Mouse (Mus musculus) liver, postnatal 0 days (tissue): Measurements from ENCODE around the gene Spsb4.

Source experiments
- CTCF ChIP-seq: sonication (generic); IDR thresholded peaks from 2 replicates; pipeline ENCODE4 v1.5.1; 2016; ENCODE audit warnings: antibody characterized with exemption, low read depth
- EP300 ChIP-seq: IDR thresholded peaks from 2 replicates; pipeline ENCODE4 v1.6.1; 2016; ENCODE audit warnings: antibody characterized with exemption, low read depth, mild to moderate bottlenecking

DNA sequence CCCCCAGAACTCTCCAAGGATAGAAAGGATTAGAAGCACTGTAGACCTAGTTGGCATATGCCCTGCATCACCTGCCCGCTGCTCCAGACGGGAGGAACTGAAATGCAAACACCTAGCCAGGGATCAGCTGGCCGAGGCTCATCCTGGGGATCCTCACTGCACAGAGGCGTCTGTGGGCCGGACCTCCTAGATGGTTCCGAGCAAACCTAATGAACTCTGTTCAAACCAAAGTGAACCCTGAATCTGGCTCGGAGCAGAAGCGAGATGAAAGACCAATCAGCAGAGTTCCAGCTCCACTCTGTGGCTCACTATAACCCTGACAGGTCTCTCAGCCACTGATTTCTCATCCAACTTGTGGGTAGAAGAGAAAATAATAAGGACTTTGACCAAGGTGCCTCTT lies 34.6 kb downstream of the Spsb4 start:
- TF ChIP-seq CTCF: no peak
- TF ChIP-seq EP300: no peak
